Mouse (Mus musculus) forebrain, embryonic 14.5 days (tissue): ENCODE data around the gene B3gnt6. TPM values are rescaled to one million over a fixed set of nuclear protein-coding genes. Genes with fewer than 3 reads are reported as not detected.

Source experiments
- ATAC-seq: fragments of 200-750 bp; cut with Nextera tagmentation; 2 replicates; pipeline ENCODE4 v1.8.0; 2017; ENCODE audit warnings: mild to moderate bottlenecking, moderate library complexity
- DNase-seq: peaks from one replicate; pipeline ENCODE4 v3.0.0-alpha.2; 2015; ENCODE audit warnings: low spot score
- H3K27ac ChIP-seq: fragments of 300-500 bp; sonication (generic); 2 replicates; pipeline ENCODE4 v1.5.1; 2014; ENCODE audit warnings: low read depth, mild to moderate bottlenecking, control low read depth, low read length, moderate library complexity
- H3K27me3 ChIP-seq: fragments of 300-500 bp; sonication (generic); replicated peaks from 2 replicates; pipeline ENCODE4 v1.6.1; 2014; ENCODE audit warnings: low read length, control low read depth, mixed read lengths; ENCODE audit not compliant: control insufficient read depth, insufficient read depth
- H3K36me3 ChIP-seq: fragments of 300-500 bp; sonication (generic); 2 replicates; pipeline ENCODE4 v1.6.1; 2014; ENCODE audit warnings: low read length, control low read depth; ENCODE audit not compliant: control insufficient read depth, insufficient read depth
- H3K4me1 ChIP-seq: fragments of 300-500 bp; sonication (generic); 2 replicates; pipeline ENCODE4 v1.6.1; 2014; ENCODE audit warnings: antibody characterized with exemption, low read length, control low read depth; ENCODE audit not compliant: control insufficient read depth, insufficient read depth
- H3K4me2 ChIP-seq: fragments of 300-500 bp; sonication (generic); 2 replicates; pipeline ENCODE4 v1.6.1; 2014; ENCODE audit warnings: mild to moderate bottlenecking, control low read depth, low read length
- H3K4me3 ChIP-seq: fragments of 300-500 bp; sonication (generic); 2 replicates; pipeline ENCODE4 v1.5.1; 2014; ENCODE audit warnings: low read depth, low read length, control low read depth
- H3K9ac ChIP-seq: fragments of 300-500 bp; sonication (generic); 2 replicates; pipeline ENCODE4 v1.6.1; 2014; ENCODE audit warnings: mild to moderate bottlenecking, low read length, control low read depth, moderate library complexity
- H3K9me3 ChIP-seq: fragments of 300-500 bp; sonication (generic); replicated peaks from 2 replicates; pipeline ENCODE4 v1.6.1; 2016; ENCODE audit warnings: low read length, control low read depth, mixed read lengths; ENCODE audit not compliant: control insufficient read depth
- WGBS: fragments of 180-500 bp; shearing (Covaris S2); extraction: QIAGEN DNeasy Blood & Tissue Kit; methylation state at CpG from one replicate; pipeline ENCODE4 v1.1.7; 2014; 5-methylcytosine and 5-hydroxymethylcytosine counted together
- polyA plus RNA-seq: library from polyadenylated mRNA; unstranded; fragments of >200 nt; fragmentation: Nextera tagmentation; extraction: Ambion mirVana; gene quantifications from 2 replicates; pipeline ENCODE4 v1.2.1, GENCODE M21; 2014

The B3gnt6 gene
- 0.19 and 0.32 TPM in 2 replicates for polyA plus RNA-seq

GRCm38 (mm10) chr7:98199381-98199780, at the start of gene B3gnt6:
Gene B3gnt6, minus strand, starts transcription at chr7:98199481.
- H3K9me3 ChIP-seq, result no peaks in the 10 kb centered on the region
- ATAC-seq (no peak), DNase-seq (no peak)
- no peak within 1 kb of the TSS for H3K4me3 ChIP-seq
- peaks cover 15% of the 10 kb centered on the region for H3K27me3 ChIP-seq
- H3K27ac ChIP-seq, result no peak within 1 kb of the TSS
- no peak within 1 kb of the TSS for H3K9ac ChIP-seq
- no peaks in the 10 kb centered on the region for H3K4me1 ChIP-seq
- 90% methylated on average over 4 of the region's 4 CpGs for WGBS
- H3K4me2 ChIP-seq, result no peak within 1 kb of the TSS
- no peaks in the 10 kb centered on the region for H3K36me3 ChIP-seq

GRCm38 (mm10) chr7:98236686-98237359, 37.5 kb upstream of the B3gnt6 start:
- ATAC-seq (peak; percentile 72; the same call in 1 of the 2 replicates), DNase-seq (peak; percentile 70)
- no peaks in the 10 kb centered on the region for H3K36me3 ChIP-seq

DNA sequence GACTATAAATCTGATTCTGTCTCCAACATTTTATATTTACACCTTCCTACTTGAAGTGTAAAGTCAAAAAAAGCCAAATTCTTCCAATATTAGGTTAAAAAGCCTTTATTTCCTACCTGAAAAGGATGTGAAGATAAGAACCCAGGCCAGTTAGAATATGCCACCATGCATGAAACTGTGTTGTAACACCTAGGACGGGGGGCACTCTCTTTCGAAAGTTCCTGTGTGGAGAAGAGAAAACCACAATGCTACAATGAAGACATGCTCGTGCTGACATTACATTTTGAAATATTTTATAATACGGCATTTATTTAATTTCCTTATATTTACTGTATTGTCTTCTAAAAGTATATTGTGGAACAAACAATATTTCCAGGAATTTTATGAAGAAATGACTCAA, 24.5 kb upstream of the B3gnt6 start:
- Histone ChIP-seq H3K4me1 (no peaks in the 10 kb centered on the region), H3K27ac (no peak overlapping the region), H3K9ac (no peak overlapping the region), H3K4me3 (no peak overlapping the region), H3K9me3 (no peaks in the 10 kb centered on the region), H3K36me3 (no peaks in the 10 kb centered on the region), H3K27me3 (no peaks in the 10 kb centered on the region), H3K4me2 (no peak overlapping the region)
- DNase-seq (no peak), ATAC-seq (no peak)
- 96% methylated on average over 4 of the region's 4 CpGs for WGBS

More at GRCm38 (mm10) chr7:98236686-98237359, 37.5 kb upstream of the B3gnt6 start:
- H3K27ac ChIP-seq, result no peak overlapping the region
- H3K27me3 ChIP-seq, result no peaks in the 10 kb centered on the region
- WGBS, result 60% methylated on average over 3 of the region's 3 CpGs
- H3K9ac ChIP-seq, result no peak overlapping the region
- H3K4me3 ChIP-seq, result no peak overlapping the region
- H3K9me3 ChIP-seq, result no peaks in the 10 kb centered on the region
- H3K4me1 ChIP-seq, result no peaks in the 10 kb centered on the region
- no peak overlapping the region for H3K4me2 ChIP-seq

- DNase-seq (peak; percentile 58), ATAC-seq (no peak)
- Histone ChIP-seq H3K36me3 (no peaks in the 10 kb centered on the region), H3K27me3 (no peaks in the 10 kb centered on the region), H3K4me3 (no peak overlapping the region), H3K4me2 (no peak overlapping the region), H3K4me1 (no peaks in the 10 kb centered on the region), H3K9me3 (no peaks in the 10 kb centered on the region), H3K9ac (no peak overlapping the region), H3K27ac (no peak overlapping the region)
These were observed 17.4 kb upstream of the B3gnt6 start for GRCm38 (mm10) chr7:98216713-98217112.

GRCm38 (mm10) chr7:98202946-98203345, 3.7 kb upstream of the B3gnt6 start:
- DNase-seq (no peak), ATAC-seq (no peak)
- Histone ChIP-seq H3K4me2 (no peak overlapping the region), H3K9ac (no peak overlapping the region), H3K27ac (no peak overlapping the region), H3K27me3 (no peaks in the 10 kb centered on the region), H3K36me3 (no peaks in the 10 kb centered on the region), H3K4me3 (no peak overlapping the region), H3K4me1 (no peaks in the 10 kb centered on the region), H3K9me3 (no peaks in the 10 kb centered on the region)
- WGBS, result 78% methylated on average over 4 of the region's 4 CpGs

- H3K9me3 ChIP-seq, result no peaks in the 10 kb centered on the region
- no peak for ATAC-seq
- H3K27me3 ChIP-seq, result no peaks in the 10 kb centered on the region
- DNase-seq, result no peak
- WGBS, result 85% methylated on average over 5 of the region's 5 CpGs
- no peak overlapping the region for H3K4me3 ChIP-seq
- H3K4me2 ChIP-seq, result no peak overlapping the region
- H3K27ac ChIP-seq, result no peak overlapping the region
- no peaks in the 10 kb centered on the region for H3K4me1 ChIP-seq
- H3K9ac ChIP-seq, result no peak overlapping the region
- no peaks in the 10 kb centered on the region for H3K36me3 ChIP-seq
These were observed 2.3 kb upstream of the B3gnt6 start for GRCm38 (mm10) chr7:98201493-98202028.

DNA sequence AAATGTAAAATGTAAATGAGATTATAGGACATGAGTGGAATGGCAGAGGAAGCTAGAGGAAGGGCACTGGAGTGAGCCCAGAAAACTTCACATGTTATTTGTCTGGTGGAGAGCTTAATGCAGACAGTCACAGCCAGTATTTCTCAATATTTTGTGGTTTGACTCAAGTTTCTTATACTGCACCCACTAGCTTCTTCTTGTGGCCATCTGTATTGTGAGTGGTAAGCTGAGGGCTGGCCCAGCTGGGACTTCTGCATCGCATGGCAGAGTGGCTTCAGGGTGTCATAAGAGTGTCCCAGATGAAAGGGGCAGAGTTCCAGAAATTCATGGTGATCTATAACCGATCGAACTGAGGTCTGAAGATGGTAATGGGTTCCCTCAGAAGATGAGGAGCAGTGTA, 1.1 kb upstream of the B3gnt6 start:
- no peak overlapping the region for H3K4me2 ChIP-seq
- peaks cover 9% of the 10 kb centered on the region for H3K27me3 ChIP-seq
- ATAC-seq (no peak), DNase-seq (no peak)
- no peaks in the 10 kb centered on the region for H3K4me1 ChIP-seq
- no peak overlapping the region for H3K27ac ChIP-seq
- H3K36me3 ChIP-seq, result no peaks in the 10 kb centered on the region
- no peak overlapping the region for H3K4me3 ChIP-seq
- WGBS, result 97% methylated on average over 3 of the region's 3 CpGs
- no peak overlapping the region for H3K9ac ChIP-seq
- H3K9me3 ChIP-seq, result no peaks in the 10 kb centered on the region

- DNase-seq, result no peak
- no peak overlapping the region for H3K27ac ChIP-seq
- H3K9ac ChIP-seq, result no peak overlapping the region
- H3K9me3 ChIP-seq, result no peaks in the 10 kb centered on the region
- H3K36me3 ChIP-seq, result no peaks in the 10 kb centered on the region
- no peak overlapping the region for H3K4me2 ChIP-seq
- H3K4me3 ChIP-seq, result no peak overlapping the region
- no peak for ATAC-seq
- H3K4me1 ChIP-seq, result 0 out of 2 replicates have a peak, but pooled peaks cover 7% of the 10 kb centered on the region
- WGBS, result 53% methylated on average over 10 of the region's 10 CpGs
- peaks cover 44% of the 10 kb centered on the region for H3K27me3 ChIP-seq
These were observed 4.0 kb downstream of the B3gnt6 start for GRCm38 (mm10) chr7:98195151-98195801.
